Mouse (Mus musculus) forebrain, embryonic 11.5 days (tissue): ENCODE measurements around the gene Hmga2. TPM values are rescaled to one million over a fixed set of nuclear protein-coding genes. Genes with fewer than 3 reads are reported as not detected.

Source experiments
- ATAC-seq: fragments of 200-750 bp; cut with Nextera tagmentation; replicated peaks from 2 replicates; pipeline ENCODE4 v1.8.0; 2017; ENCODE audit warnings: moderate TSS enrichment; ENCODE audit not compliant: low FRiP score
- DNase-seq: peaks from one replicate; pipeline ENCODE4 v3.0.0-alpha.2; 2017; ENCODE audit warnings: low spot score
- H3K27ac ChIP-seq: fragments of 300-500 bp; sonication (generic); 2 replicates; pipeline ENCODE4 v1.5.1; 2014; ENCODE audit warnings: low read depth, low read length
- H3K27me3 ChIP-seq: fragments of 300-500 bp; sonication (generic); 2 replicates; pipeline ENCODE4 v1.6.1; 2014; ENCODE audit warnings: mild to moderate bottlenecking, low read length, mixed read lengths; ENCODE audit not compliant: control insufficient read depth, insufficient read depth
- H3K36me3 ChIP-seq: fragments of 300-500 bp; sonication (generic); 2 replicates; pipeline ENCODE4 v1.6.1; 2014; ENCODE audit warnings: mild to moderate bottlenecking, low read length, moderate library complexity, mixed read lengths; ENCODE audit not compliant: control insufficient read depth, insufficient read depth
- H3K4me1 ChIP-seq: fragments of 300-500 bp; sonication (generic); replicated peaks from 2 replicates; pipeline ENCODE4 v1.6.1; 2014; ENCODE audit warnings: low read length, mixed read lengths; ENCODE audit not compliant: control insufficient read depth, insufficient read depth
- H3K4me2 ChIP-seq: fragments of 300-500 bp; sonication (generic); 2 replicates; pipeline ENCODE4 v1.6.1; 2014; ENCODE audit warnings: low read depth, mild to moderate bottlenecking, low read length, moderate library complexity, mixed read lengths; ENCODE audit not compliant: severe bottlenecking
- H3K4me3 ChIP-seq: fragments of 300-500 bp; sonication (generic); 2 replicates; pipeline ENCODE4 v1.5.1; 2014; ENCODE audit warnings: low read depth, low read length
- H3K9ac ChIP-seq: fragments of 300-500 bp; sonication (generic); 2 replicates; pipeline ENCODE4 v1.6.1; 2014; ENCODE audit warnings: low read length
- H3K9me3 ChIP-seq: fragments of 300-500 bp; sonication (generic); 2 replicates; pipeline ENCODE4 v1.6.1; 2016; ENCODE audit warnings: low read length, mixed read lengths; ENCODE audit not compliant: control insufficient read depth
- WGBS: fragments of 180-500 bp; shearing (Covaris S2); extraction: QIAGEN DNeasy Blood & Tissue Kit; methylation state at CpG from one replicate; pipeline ENCODE4 v1.1.7; 2014; 5-methylcytosine and 5-hydroxymethylcytosine counted together
- polyA plus RNA-seq: library from polyadenylated mRNA; unstranded; fragments of >200 nt; fragmentation: Nextera tagmentation; extraction: Ambion mirVana; gene quantifications from 2 replicates; pipeline ENCODE4 v1.2.1, GENCODE M21; 2014

Hmga2 gene
- polyA plus RNA-seq, 1 experiment from 2014 or later: 91.9 TPM

- ATAC-seq (no peak), DNase-seq (no peak)
- peak overlapping the region; percentile 9; the same call in 1 of the 2 replicates for H3K9ac ChIP-seq
- H3K4me3 ChIP-seq: no peak overlapping the region
- H3K4me1 ChIP-seq: peaks cover 43% of the 10 kb centered on the region
- H3K9me3 ChIP-seq: no peaks in the 10 kb centered on the region
- no peak overlapping the region for H3K4me2 ChIP-seq
- H3K27ac ChIP-seq: peak overlapping the region; percentile 93
- WGBS: 40% methylated on average over 16 of the region's 16 CpGs
- H3K36me3 ChIP-seq: peaks cover 6% of the 10 kb centered on the region
- H3K27me3 ChIP-seq: no peaks in the 10 kb centered on the region
Measured at GRCm38 (mm10) chr10:120418738-120419523, 57.3 kb downstream of the Hmga2 start.

GRCm38 (mm10) chr10:120418211-120418610, 58.1 kb downstream of the Hmga2 start:
- ATAC-seq (no peak), DNase-seq (no peak)
- Histone ChIP-seq H3K27me3 (no peaks in the 10 kb centered on the region), H3K36me3 (peaks cover 6% of the 10 kb centered on the region), H3K27ac (peak overlapping the region; percentile 93), H3K4me2 (peak overlapping the region; percentile 41; the same call in 1 of the 2 replicates), H3K9me3 (no peaks in the 10 kb centered on the region), H3K4me1 (peaks cover 44% of the 10 kb centered on the region), H3K4me3 (no peak overlapping the region), H3K9ac (peak overlapping the region; percentile 38; the same call in 1 of the 2 replicates)
- WGBS: 57% methylated on average over 7 of the region's 7 CpGs

- WGBS: 3% methylated on average over 7 of the region's 7 CpGs
- Histone ChIP-seq H3K36me3 (peaks cover 6% of the 10 kb centered on the region), H3K9me3 (no peaks in the 10 kb centered on the region), H3K4me3 (0 out of 2 replicates have a peak overlapping the region, but pooled peaks have one; percentile 1), H3K4me2 (peak overlapping the region; percentile 41), H3K4me1 (peaks cover 41% of the 10 kb centered on the region), H3K9ac (peak overlapping the region; percentile 38; the same call in 1 of the 2 replicates), H3K27ac (peak overlapping the region; percentile 93), H3K27me3 (no peaks in the 10 kb centered on the region)
- ATAC-seq (peak; percentile 79), DNase-seq (peak; percentile 79)
Measured at GRCm38 (mm10) chr10:120417488-120418118, 58.7 kb downstream of the Hmga2 start.

GRCm38 (mm10) chr10:120417116-120417487, 59.2 kb downstream of the Hmga2 start:
- WGBS: 4% methylated on average over 5 of the region's 5 CpGs
- Histone ChIP-seq H3K27me3 (no peaks in the 10 kb centered on the region), H3K4me1 (peaks cover 41% of the 10 kb centered on the region), H3K9me3 (no peaks in the 10 kb centered on the region), H3K27ac (peak overlapping the region; percentile 93), H3K4me2 (0 out of 2 replicates have a peak overlapping the region, but pooled peaks have one; percentile 41), H3K36me3 (peaks cover 6% of the 10 kb centered on the region), H3K9ac (no peak overlapping the region), H3K4me3 (no peak overlapping the region)
- DNase-seq (peak; percentile 73), ATAC-seq (peak; percentile 88)

GRCm38 (mm10) chr10:120416628-120417027, 59.6 kb downstream of the Hmga2 start:
- WGBS: 17% methylated on average over 12 of the region's 12 CpGs
- Histone ChIP-seq H3K36me3 (peaks cover 6% of the 10 kb centered on the region), H3K4me1 (peaks cover 41% of the 10 kb centered on the region), H3K9me3 (no peaks in the 10 kb centered on the region), H3K4me3 (no peak overlapping the region), H3K27ac (peak overlapping the region; percentile 93), H3K27me3 (no peaks in the 10 kb centered on the region), H3K4me2 (peak overlapping the region; percentile 8; the same call in 1 of the 2 replicates), H3K9ac (no peak overlapping the region)
- ATAC-seq: 0 out of 2 replicates have a peak, but pooled peaks have one; percentile 7
- peak; percentile 62 for DNase-seq

- ATAC-seq (no peak), DNase-seq (no peak)
- Histone ChIP-seq H3K9me3 (no peaks in the 10 kb centered on the region), H3K27ac (no peak overlapping the region), H3K36me3 (peaks cover 6% of the 10 kb centered on the region), H3K4me2 (no peak overlapping the region), H3K27me3 (no peaks in the 10 kb centered on the region), H3K4me1 (peaks cover 25% of the 10 kb centered on the region), H3K4me3 (no peak overlapping the region), H3K9ac (no peak overlapping the region)
- WGBS: 77% methylated on average over 5 of the region's 5 CpGs
Measured at GRCm38 (mm10) chr10:120412215-120412614, 64.1 kb downstream of the Hmga2 start.

- Histone ChIP-seq H3K36me3 (peaks cover 6% of the 10 kb centered on the region), H3K4me2 (no peak overlapping the region), H3K27me3 (no peaks in the 10 kb centered on the region), H3K9me3 (no peaks in the 10 kb centered on the region), H3K4me1 (peaks cover 24% of the 10 kb centered on the region), H3K27ac (no peak overlapping the region), H3K9ac (no peak overlapping the region), H3K4me3 (no peak overlapping the region)
- DNase-seq: no peak
- WGBS: 74% methylated on average over 4 of the region's 4 CpGs
- ATAC-seq: no peak
Measured at GRCm38 (mm10) chr10:120410958-120411357, 65.3 kb downstream of the Hmga2 start.

GRCm38 (mm10) chr10:120409131-120409530, 67.1 kb downstream of the Hmga2 start:
- Histone ChIP-seq H3K9me3 (no peaks in the 10 kb centered on the region), H3K4me3 (no peak overlapping the region), H3K4me2 (no peak overlapping the region), H3K4me1 (peaks cover 24% of the 10 kb centered on the region), H3K9ac (no peak overlapping the region), H3K36me3 (no peaks in the 10 kb centered on the region; the same call in 1 of the 2 replicates), H3K27ac (no peak overlapping the region), H3K27me3 (no peaks in the 10 kb centered on the region)
- WGBS: 84% methylated on average over 9 of the region's 9 CpGs
- ATAC-seq: no peak
- DNase-seq: no peak
